Mouse (Mus musculus) MEL (cell line): ENCODE measurements at regions not wholly inside any gene's neighbourhood (a gene's known extent, or its start where the extent isn't known, plus 50 kb on each side); places are given as distances from the start of the nearest gene placed in this dataset.

Experiments used
- CTCF ChIP-seq, 3 experiments: IDR thresholded peaks in 2 of 3; conservative IDR thresholded peaks in 1 of 3; 2 replicates each; pipeline ENCODE4 v1.5.1; 2011 to 2012; ENCODE audit warnings: low read length in 3 of 3, low read depth in 2 of 3, mild to moderate bottlenecking in 2 of 3, improper control_type of control experiment in 1 of 3, inconsistent platforms in 1 of 3, mixed read lengths in 1 of 3, moderate library complexity in 1 of 3; ENCODE audit not compliant: control insufficient read depth in 1 of 3, insufficient read depth in 1 of 3, poor library complexity in 1 of 3, severe bottlenecking in 1 of 3
- EP300 ChIP-seq, 2 experiments: IDR thresholded peaks; 2 replicates each; pipeline ENCODE4 v1.6.1; 2011; ENCODE audit warnings: improper control_type of control experiment in 2 of 2, low read length in 2 of 2, low read depth in 1 of 2, mild to moderate bottlenecking in 1 of 2
- GATA1 ChIP-seq: IDR thresholded peaks from 2 replicates; pipeline ENCODE4 v1.6.1; 2011; ENCODE audit warnings: low read depth, low read length, improper control_type of control experiment
- POLR2A ChIP-seq, 2 experiments: IDR thresholded peaks; 2 replicates each; pipeline ENCODE4 v1.6.1; 2011 to 2012; ENCODE audit warnings: low read length in 2 of 2, mild to moderate bottlenecking in 2 of 2, control low read depth in 1 of 2, improper control_type of control experiment in 1 of 2, low read depth in 1 of 2, moderate library complexity in 1 of 2; ENCODE audit not compliant: control insufficient read depth in 1 of 2, insufficient read depth in 1 of 2, poor library complexity in 1 of 2
- POLR2AphosphoS5 ChIP-seq: IDR thresholded peaks from 2 replicates; pipeline ENCODE4 v1.6.1; 2012; ENCODE audit warnings: low read depth, borderline replicate concordance, mild to moderate bottlenecking, inconsistent platforms, low read length, moderate library complexity, mixed read lengths
- RCOR1 ChIP-seq: IDR thresholded peaks from 2 replicates; pipeline ENCODE4 v1.6.1; 2012; ENCODE audit warnings: low read depth, mild to moderate bottlenecking, inconsistent platforms, low read length, improper control_type of control experiment
- SIN3A ChIP-seq: IDR thresholded peaks from 2 replicates; pipeline ENCODE4 v1.6.1; 2012; ENCODE audit warnings: low read length, improper control_type of control experiment, inconsistent platforms
- SMC3 ChIP-seq: IDR thresholded peaks from 2 replicates; pipeline ENCODE4 v1.6.1; 2011; ENCODE audit warnings: low read depth, low read length, improper control_type of control experiment
- USF2 ChIP-seq, 2 experiments: IDR thresholded peaks; 2 replicates each; pipeline ENCODE4 v1.6.1; 2011 to 2012; ENCODE audit warnings: improper control_type of control experiment in 2 of 2, low read length in 2 of 2, borderline replicate concordance in 1 of 2, inconsistent platforms in 1 of 2, low read depth in 1 of 2, mild to moderate bottlenecking in 1 of 2; ENCODE audit not compliant: insufficient read depth in 1 of 2
- ZMIZ1 ChIP-seq: IDR thresholded peaks from 2 replicates; pipeline ENCODE4 v1.6.1; 2012; ENCODE audit warnings: low read depth, mild to moderate bottlenecking, inconsistent platforms, low read length, improper control_type of control experiment, moderate library complexity

DNA sequence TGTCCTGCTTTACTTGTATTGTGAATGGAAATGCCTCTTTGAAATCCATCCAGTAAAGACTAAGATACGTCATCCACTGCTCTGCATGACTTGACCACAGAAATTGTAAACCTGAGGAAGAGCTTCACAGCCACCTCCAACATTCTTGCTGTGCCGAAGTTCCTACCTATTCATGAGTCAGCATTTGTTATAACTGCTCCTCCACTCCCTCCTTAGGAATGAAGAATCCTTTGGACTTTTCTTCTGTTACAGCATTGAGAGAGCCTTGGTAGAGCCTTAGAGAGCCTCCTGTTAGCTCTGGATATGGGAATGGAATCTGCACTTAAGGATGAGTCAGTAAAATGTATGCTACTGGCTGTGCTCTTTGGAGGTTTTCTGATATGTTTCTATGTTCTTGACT, 750.5 kb upstream of the Gcfc2 start:
- no peak for TF ChIP-seq CTCF (IDR thresholded peaks at IDR 0.05 in 2 of 3, conservative IDR thresholded peaks at IDR 0.05 in 1 of 3; ENCODE audit: control insufficient read depth in 1 of 3, insufficient read depth in 1 of 3, low read depth in 2 of 3, low read length in 3 of 3, poor library complexity in 1 of 3, severe bottlenecking in 1 of 3)
- TF ChIP-seq POLR2A (IDR thresholded peaks at IDR 0.05; ENCODE audit: control insufficient read depth in 1 of 2, insufficient read depth in 1 of 2, low read depth in 1 of 2, low read length in 2 of 2, poor library complexity in 1 of 2): no peak
- no peak for TF ChIP-seq GATA1
- TF ChIP-seq POLR2AphosphoS5: no peak
- TF ChIP-seq EP300 (IDR thresholded peaks at IDR 0.05; ENCODE audit: low read depth in 1 of 2, low read length in 2 of 2): no peak
- TF ChIP-seq RCOR1: no peak
- no peak for TF ChIP-seq USF2 (IDR thresholded peaks at IDR 0.05; ENCODE audit: borderline replicate concordance in 1 of 2, insufficient read depth in 1 of 2, low read depth in 1 of 2, low read length in 2 of 2)
- TF ChIP-seq ZMIZ1: no peak
- TF ChIP-seq SIN3A: no peak
- no peak for TF ChIP-seq SMC3
